Mouse (Mus musculus) small intestine, adult 2 months (tissue): Measurements from ENCODE around the gene Klhl12. TPM values are rescaled to one million over a fixed set of nuclear protein-coding genes. Genes with fewer than 3 reads are reported as not detected.
A peak's percentile ranks its signal among the peaks of the same experiment; 100 is the strongest.
"Not testable (repeated sequence)": the region's sequence is repeated elsewhere in the genome, so short reads cannot be mapped to it uniquely, and the experiment has no call there.

Experiments
- H3K27ac ChIP-seq: fragments of 200-500 bp; 2 replicates; pipeline ENCODE4 v1.5.1; 2012; ENCODE audit warnings: low read depth, low read length, control low read depth, inconsistent platforms; ENCODE audit not compliant: insufficient read depth
- H3K27me3 ChIP-seq: fragments of 200-500 bp; 2 replicates; pipeline ENCODE4 v1.6.1; 2012; ENCODE audit warnings: mild to moderate bottlenecking, moderate library complexity, low read length, inconsistent platforms; ENCODE audit not compliant: control insufficient read depth, insufficient read depth
- H3K36me3 ChIP-seq: fragments of 200-500 bp; 2 replicates; pipeline ENCODE4 v1.6.1; 2012; ENCODE audit warnings: mild to moderate bottlenecking, low read length, control low read depth, inconsistent platforms; ENCODE audit not compliant: control insufficient read depth, insufficient read depth
- H3K4me1 ChIP-seq: fragments of 200-500 bp; 2 replicates; pipeline ENCODE4 v1.6.1; 2012; ENCODE audit warnings: low read length, inconsistent platforms, mixed read lengths; ENCODE audit not compliant: control insufficient read depth, insufficient read depth, insufficient read length
- H3K4me3 ChIP-seq: fragments of 200-500 bp; 2 replicates; pipeline ENCODE4 v1.5.1; 2012; ENCODE audit warnings: low read depth, mild to moderate bottlenecking, control low read depth, inconsistent platforms, low read length, moderate library complexity
- CTCF ChIP-seq: fragments of 200-500 bp; IDR thresholded peaks from 2 replicates; pipeline ENCODE4 v1.5.1; 2012; ENCODE audit warnings: low read depth, mild to moderate bottlenecking, control low read depth, inconsistent platforms, low read length, moderate library complexity, mixed read lengths; ENCODE audit not compliant: insufficient replicate concordance, insufficient read length; ENCODE audit errors: extremely low read depth
- POLR2A ChIP-seq: fragments of 200-500 bp; IDR thresholded peaks from 2 replicates; pipeline ENCODE4 v1.6.1; 2012; ENCODE audit warnings: low read depth, mild to moderate bottlenecking, control low read depth, inconsistent platforms, low read length, moderate library complexity
- WGBS: fragments of 180-500 bp; shearing (Covaris S2); methylation state at CpG from one replicate; pipeline ENCODE4 v1.1.7; 2018; 5-methylcytosine and 5-hydroxymethylcytosine counted together
- polyA plus RNA-seq: library from polyadenylated mRNA; depleted of rRNA; stranded (reverse); fragments of >200 nt; gene quantifications from 2 replicates; pipeline ENCODE4 v1.2.3, GENCODE M21; 2012

Gene Klhl12
- polyA plus RNA-seq, 1 experiment, result 2.3 TPM

DNA sequence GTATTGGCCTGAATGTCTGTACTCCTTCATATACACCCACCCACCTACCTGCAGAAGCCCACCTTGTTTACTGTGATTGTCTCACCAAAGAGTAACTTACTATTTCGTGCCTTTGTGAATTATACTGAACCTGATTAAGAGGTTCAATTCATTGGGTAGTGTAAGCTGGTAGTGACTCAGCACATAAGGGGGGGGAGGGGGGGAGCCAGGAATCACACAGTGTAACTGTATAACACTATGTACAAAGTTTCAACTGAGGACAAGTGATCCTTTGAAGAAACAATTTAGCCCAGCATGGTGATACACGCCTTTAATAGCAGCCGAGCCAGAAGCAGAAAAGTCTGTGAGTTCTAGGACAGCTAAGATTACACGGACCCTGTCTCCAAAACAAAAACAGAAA is 21.9 kb upstream of the Klhl12 start:
- 76% methylated on average over 4 of the region's 4 CpGs for WGBS
- H3K27me3 ChIP-seq, result no peaks in the 10 kb centered on the region
- TF ChIP-seq CTCF, result no peak
- no peak for TF ChIP-seq POLR2A
- no peak overlapping the region for H3K27ac ChIP-seq
- no peaks in the 10 kb centered on the region for H3K4me1 ChIP-seq
- peaks cover 39% of the 10 kb centered on the region for H3K36me3 ChIP-seq
- no peak overlapping the region for H3K4me3 ChIP-seq

DNA sequence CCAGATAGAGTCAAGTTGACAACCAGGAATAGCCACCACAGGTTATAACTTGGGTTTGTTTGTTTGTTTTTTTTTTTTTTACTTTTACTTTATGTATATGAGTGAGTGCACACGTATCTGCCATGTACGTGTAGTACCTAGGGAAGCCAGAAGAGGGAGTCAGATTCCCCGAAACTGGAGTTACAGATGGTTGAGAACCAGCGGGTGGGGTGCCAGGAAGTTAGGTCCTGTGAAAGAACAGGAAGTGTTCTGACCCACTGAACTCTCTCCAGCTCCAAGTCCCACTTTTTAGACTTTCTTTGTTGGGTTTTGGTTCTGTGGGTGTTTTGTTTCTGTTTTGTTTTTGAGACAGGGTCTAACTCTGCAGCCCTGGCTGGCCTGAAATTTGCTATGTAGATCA is 19.9 kb upstream of the Klhl12 start:
- 43% methylated on average over 4 of the region's 4 CpGs for WGBS
- Histone ChIP-seq H3K36me3 (peaks cover 24% of the 10 kb centered on the region), H3K4me1 (no peaks in the 10 kb centered on the region), H3K4me3 (no peak overlapping the region), H3K27ac (no peak overlapping the region), H3K27me3 (no peaks in the 10 kb centered on the region)
- TF ChIP-seq CTCF (peak; percentile 48; the same call in 1 of the 2 replicates), POLR2A (no peak)

DNA sequence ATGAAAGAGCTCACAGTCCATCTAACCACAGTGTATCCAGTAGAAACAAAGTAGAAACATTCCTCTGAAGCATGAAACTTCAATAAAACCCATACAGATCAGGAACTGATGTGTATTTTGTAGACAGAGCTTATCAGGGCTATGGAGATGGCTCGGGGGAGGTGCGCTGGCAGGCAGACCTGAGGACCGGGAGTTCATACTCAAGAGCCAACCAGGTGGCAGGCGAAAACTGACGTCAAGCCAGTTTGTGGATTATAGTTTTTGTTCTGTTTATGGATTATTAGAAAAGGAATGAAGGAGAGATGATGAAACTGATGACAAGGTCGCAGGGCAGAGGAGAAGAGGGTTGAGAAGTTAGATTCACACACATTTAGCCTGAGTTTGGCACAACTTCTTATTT is 14.9 kb upstream of the Klhl12 start:
- 54% methylated on average over 6 of the region's 6 CpGs for WGBS
- no peak overlapping the region for H3K4me3 ChIP-seq
- H3K4me1 ChIP-seq, result peaks cover 3% of the 10 kb centered on the region; the same call in 1 of the 2 replicates
- no peaks in the 10 kb centered on the region for H3K27me3 ChIP-seq
- no peaks in the 10 kb centered on the region for H3K36me3 ChIP-seq
- no peak overlapping the region for H3K27ac ChIP-seq
- TF ChIP-seq POLR2A, result no peak
- no peak for TF ChIP-seq CTCF

DNA sequence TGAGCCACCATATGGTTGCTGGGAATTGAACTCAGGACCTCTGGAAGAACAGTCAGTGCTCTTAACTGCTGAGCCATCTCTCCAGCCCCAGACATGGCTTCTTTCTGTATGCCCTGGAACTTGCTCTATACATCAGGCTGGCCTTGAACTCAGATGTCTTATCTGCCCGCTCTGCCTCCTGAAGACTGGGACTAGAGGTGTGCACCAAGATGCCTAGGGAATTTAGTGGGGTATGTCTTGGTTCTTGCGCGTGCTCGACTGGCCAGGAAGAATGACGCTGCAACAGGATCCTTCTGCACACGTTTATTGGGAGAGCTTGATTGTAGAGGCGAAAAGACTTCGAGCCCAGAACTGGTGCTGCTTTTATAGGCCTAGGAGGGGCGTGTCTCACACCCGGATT is 13.6 kb upstream of the Klhl12 start:
- H3K36me3 ChIP-seq, H3K27ac ChIP-seq, H3K27me3 ChIP-seq, H3K4me3 ChIP-seq, H3K4me1 ChIP-seq: not testable (repeated sequence)
- WGBS, result 93% methylated on average over 8 of the region's 10 CpGs

DNA sequence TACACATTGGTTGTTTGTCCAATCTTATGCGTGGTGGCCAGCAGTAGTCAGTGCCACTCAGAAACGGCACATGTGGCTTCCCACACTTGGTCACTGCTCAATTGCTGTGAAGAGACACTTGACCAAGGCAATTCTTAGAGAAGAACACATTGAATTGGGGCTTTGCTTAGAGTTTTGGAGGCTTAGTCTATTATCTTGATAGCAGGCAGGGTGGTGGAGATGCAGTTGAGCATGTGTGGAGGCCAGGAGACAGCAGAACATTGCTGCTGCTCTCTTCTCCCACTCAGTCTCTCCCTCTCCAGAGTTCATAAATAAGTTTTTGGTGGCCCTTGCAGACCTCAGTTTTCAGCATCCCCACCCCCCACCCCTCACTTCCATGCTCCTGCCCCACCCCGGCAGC is 12.9 kb upstream of the Klhl12 start:
- H3K36me3 ChIP-seq, result no peaks in the 10 kb centered on the region
- H3K4me1 ChIP-seq, result peaks cover 3% of the 10 kb centered on the region; the same call in 1 of the 2 replicates
- WGBS, result 93% methylated on average over 3 of the region's 3 CpGs
- H3K4me3 ChIP-seq, result no peak overlapping the region
- no peak for TF ChIP-seq CTCF
- TF ChIP-seq POLR2A, result no peak
- no peak overlapping the region for H3K27ac ChIP-seq
- H3K27me3 ChIP-seq, result no peaks in the 10 kb centered on the region

DNA sequence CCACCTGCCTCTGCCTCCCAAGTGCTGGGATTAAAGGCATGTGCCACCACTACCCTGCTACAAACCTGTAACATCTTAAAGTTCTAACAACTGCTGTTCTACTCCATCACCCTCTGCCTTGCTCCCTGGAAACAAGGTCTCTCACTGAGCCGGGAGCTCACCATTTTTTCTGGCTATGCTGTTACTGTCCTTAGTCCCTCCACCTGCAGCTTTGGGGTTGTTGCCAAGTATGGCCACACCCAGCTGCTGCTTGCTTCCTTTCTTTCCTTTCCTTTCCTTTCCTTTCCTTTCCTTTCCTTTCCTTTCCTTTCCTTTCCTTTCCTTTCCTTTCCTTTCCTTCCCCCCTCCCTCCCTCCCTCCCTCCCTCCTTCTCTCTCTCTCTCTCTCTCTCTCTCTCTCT is 12.0 kb upstream of the Klhl12 start:
- H3K36me3 ChIP-seq, H3K27ac ChIP-seq, H3K4me1 ChIP-seq, H3K4me3 ChIP-seq, H3K27me3 ChIP-seq: not testable (repeated sequence)
- 23% methylated on average over 1 of the region's 1 CpGs for WGBS

GRCm38 (mm10) chr1:134445418-134445817 is 9.9 kb upstream of the Klhl12 start:
- Histone ChIP-seq H3K4me1 (peaks cover 3% of the 10 kb centered on the region; the same call in 1 of the 2 replicates), H3K4me3 (no peak overlapping the region), H3K36me3 (no peaks in the 10 kb centered on the region), H3K27me3 (no peaks in the 10 kb centered on the region), H3K27ac (no peak overlapping the region)
- 76% methylated on average over 2 of the region's 2 CpGs for WGBS
- TF ChIP-seq CTCF (no peak), POLR2A (no peak)

DNA sequence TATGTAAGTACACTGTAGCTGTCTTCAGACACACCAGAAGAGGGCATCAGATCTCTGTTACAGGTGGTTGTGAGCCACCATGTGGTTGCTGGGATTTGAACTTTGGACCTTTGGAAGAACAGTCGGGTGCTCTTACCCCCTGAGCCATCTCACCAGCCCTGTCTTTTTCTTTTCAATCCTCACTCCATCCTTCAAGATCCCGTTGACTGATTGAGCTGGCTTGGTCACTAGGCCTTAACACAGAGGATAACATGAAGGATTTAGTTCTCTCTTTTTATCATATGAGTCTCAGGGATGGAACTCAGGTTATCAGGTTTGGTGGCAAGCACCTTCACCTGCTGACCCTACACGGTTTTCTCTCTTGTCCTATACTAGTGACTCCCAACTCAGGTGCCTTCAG is 6.8 kb upstream of the Klhl12 start:
- H3K4me3 ChIP-seq, H3K36me3 ChIP-seq, H3K4me1 ChIP-seq, H3K27me3 ChIP-seq, H3K27ac ChIP-seq: not testable (repeated sequence)
- 63% methylated on average over 3 of the region's 3 CpGs for WGBS
